In the genomic region with DNA sequence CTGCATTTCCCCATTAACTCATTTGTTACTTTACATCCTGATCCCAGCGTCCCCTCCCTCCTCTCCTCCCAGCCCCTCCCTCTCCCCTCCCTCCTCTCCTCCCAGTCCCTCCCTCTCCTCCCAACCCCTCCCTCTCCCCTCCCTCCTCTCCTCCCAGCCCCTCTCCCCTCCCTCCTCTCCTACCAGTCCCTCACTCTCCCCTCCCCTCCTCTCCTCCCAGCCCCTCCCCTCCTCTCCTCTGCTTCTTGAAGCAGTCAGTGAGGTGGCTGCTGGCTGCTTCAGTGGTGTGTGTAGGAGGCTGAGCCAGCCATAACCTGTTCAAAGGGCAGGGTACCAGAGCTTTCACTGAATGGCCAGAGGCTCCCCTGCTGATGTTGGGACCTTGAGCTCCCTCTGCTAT, we compare ENCODE assay signal across 12 mouse cellular contexts. TPM values are rescaled to one million over a fixed set of nuclear protein-coding genes. Genes with fewer than 3 reads are reported as not detected.
DNase-seq lines count a peak whose midpoint lies in the region; ATAC-seq lines count a peak whose summit lies in the region.
"Had no signal": no experiment of that assay in that cellular context is flagged by ENCODE, and none has a peak within 500 bp of the region (broad histone marks: within the 10 kb centered on the region; RNA-seq: fewer than 3 reads in every experiment).

No protein-coding gene starts in this region.

- 8% methylated on average over 1 of the region's 1 CpGs for WGBS in forebrain, embryonic 14.5 days
- 0% methylated on average over 1 of the region's 1 CpGs for WGBS in forebrain, embryonic 16.5 days

- H3K27me3 ChIP-seq in forebrain, embryonic 14.5 days (replicated peaks; ENCODE audit: control insufficient read depth, insufficient read depth, low read length): no peaks in the 10 kb centered on the region
- H3K27me3 ChIP-seq in forebrain, embryonic 16.5 days (replicated peaks; ENCODE audit: control insufficient read depth, insufficient read depth, low read length): no peaks in the 10 kb centered on the region
- H3K27me3 ChIP-seq: embryonic facial prominence, embryonic 12.5 days had no signal

- no peak overlapping the region for H3K27ac ChIP-seq in forebrain, embryonic 14.5 days (ENCODE audit: low read depth, low read length)
- no peak overlapping the region for H3K27ac ChIP-seq in forebrain, embryonic 16.5 days (ENCODE audit: low read length)
- H3K27ac ChIP-seq: embryonic facial prominence, embryonic 12.5 days had no signal

- no peaks in the 10 kb centered on the region for H3K9me3 ChIP-seq in forebrain, embryonic 14.5 days (replicated peaks; ENCODE audit: control insufficient read depth, low read length)
- no peaks in the 10 kb centered on the region for H3K9me3 ChIP-seq in forebrain, embryonic 16.5 days (ENCODE audit: control insufficient read depth, low read length)
- H3K9me3 ChIP-seq: embryonic facial prominence, embryonic 12.5 days had no signal

- H3K4me3 ChIP-seq in forebrain, embryonic 14.5 days (ENCODE audit: low read depth, low read length): no peak overlapping the region
- H3K4me3 ChIP-seq in forebrain, embryonic 16.5 days (replicated peaks; ENCODE audit: low read length): no peak overlapping the region
- H3K4me3 ChIP-seq: embryonic facial prominence, embryonic 12.5 days had no signal

- 0 out of 2 replicates have a peak, but pooled peaks cover 2% of the 10 kb centered on the region for H3K4me1 ChIP-seq in forebrain, embryonic 14.5 days (ENCODE audit: control insufficient read depth, insufficient read depth, low read length)
- peaks cover 6% of the 10 kb centered on the region for H3K4me1 ChIP-seq in forebrain, embryonic 16.5 days (replicated peaks; ENCODE audit: control insufficient read depth, insufficient read depth, low read length)

- no peak overlapping the region for H3K9ac ChIP-seq in forebrain, embryonic 14.5 days (ENCODE audit: low read length)
- no peak overlapping the region for H3K9ac ChIP-seq in forebrain, embryonic 16.5 days (replicated peaks; ENCODE audit: low read depth, low read length)
- H3K9ac ChIP-seq: embryonic facial prominence, embryonic 12.5 days had no signal

- peak; percentile 53 for DNase-seq in forebrain, embryonic 14.5 days (ENCODE audit: low spot score)
- peak; percentile 60 for DNase-seq in NIH3T3 (ENCODE audit: low read depth)
- DNase-seq in kidney, adult 9 months: peak; percentile 81
- DNase-seq in adrenal gland, adult (ENCODE audit: inconsistent age in 2 of 2, low spot score in 1 of 2): no peak
- DNase-seq in cerebellum, adult 9-10 months: no peak
- DNase-seq: right cerebral cortex, postnatal 25 days; thymus, postnatal 36 days had no signal

- peak; percentile 25; the same call in 1 of the 2 replicates for ATAC-seq in forebrain, embryonic 14.5 days
- no peak for ATAC-seq in forebrain, embryonic 16.5 days
- peak; percentile 18; the same call in 1 of the 2 replicates for ATAC-seq in megakaryocyte progenitor cell, adult 5-6 weeks (replicated peaks; ENCODE audit: poor library complexity)
- ATAC-seq in frontal cortex, adult (ENCODE audit: low TSS enrichment): no peak

- no peak overlapping the region for H3K4me2 ChIP-seq in forebrain, embryonic 14.5 days (ENCODE audit: low read length)
- no peak overlapping the region for H3K4me2 ChIP-seq in forebrain, embryonic 16.5 days (ENCODE audit: low read length)
- H3K4me2 ChIP-seq: embryonic facial prominence, embryonic 12.5 days; heart, embryonic 11.5 days had no signal

- H3K36me3 ChIP-seq in forebrain, embryonic 14.5 days (ENCODE audit: control insufficient read depth, insufficient read depth, low read length): peaks cover 55% of the 10 kb centered on the region
- peaks cover 15% of the 10 kb centered on the region for H3K36me3 ChIP-seq in forebrain, embryonic 16.5 days (ENCODE audit: control insufficient read depth, insufficient read depth)

RNA-seq across cellular contexts. Expression of gene Ap5z1, which starts 12.0 kb away (rescaled TPM):
- 9.4 and 14.3 TPM in 2 replicates for polyA plus RNA-seq in forebrain, embryonic 14.5 days (2014; fragmentation: Nextera tagmentation; extraction: Ambion mirVana)
- 14.8 and 16.9 TPM in 2 replicates for polyA plus RNA-seq in forebrain, embryonic 16.5 days (2015; fragmentation: Nextera tagmentation; extraction: Ambion mirVana)
- 5.6 and 6.8 TPM in 2 replicates for total RNA-seq in megakaryocyte progenitor cell, adult 5-6 weeks (2015)
- total RNA-seq in megakaryocyte progenitor cell, adult 5-6 weeks (2017): 4.7 and 8.0 TPM in 2 replicates

RNA-seq across cellular contexts. Expression of gene Foxk1, which starts 50.5 kb away (rescaled TPM):
- 1.8 and 2.8 TPM in 2 replicates for polyA plus RNA-seq in forebrain, embryonic 14.5 days (2014; fragmentation: Nextera tagmentation; extraction: Ambion mirVana)
- polyA plus RNA-seq in forebrain, embryonic 16.5 days (2015; fragmentation: Nextera tagmentation; extraction: Ambion mirVana): 4.1 and 4.6 TPM in 2 replicates
- total RNA-seq in megakaryocyte progenitor cell, adult 5-6 weeks (2015): 14.1 and 18.1 TPM in 2 replicates
- 8.4 and 8.5 TPM in 2 replicates for total RNA-seq in megakaryocyte progenitor cell, adult 5-6 weeks (2017)

Comparison
In these comparisons a context has a peak if more than half of its experiments do, and no peak if none do; other contexts are left out.
1. ATAC-seq: peak in forebrain, embryonic 14.5 days (single experiment) and megakaryocyte progenitor cell, adult 5-6 weeks (single experiment); none in forebrain, embryonic 16.5 days (single experiment) and frontal cortex, adult (single experiment).
2. DNase-seq: peak in forebrain, embryonic 14.5 days (single experiment), NIH3T3 (single experiment) and kidney, adult 9 months (single experiment); none in adrenal gland, adult (0 of 2) and cerebellum, adult 9-10 months (single experiment).